Mouse (Mus musculus): ENCODE measurements around the gene Lmbrd1.

DNA sequence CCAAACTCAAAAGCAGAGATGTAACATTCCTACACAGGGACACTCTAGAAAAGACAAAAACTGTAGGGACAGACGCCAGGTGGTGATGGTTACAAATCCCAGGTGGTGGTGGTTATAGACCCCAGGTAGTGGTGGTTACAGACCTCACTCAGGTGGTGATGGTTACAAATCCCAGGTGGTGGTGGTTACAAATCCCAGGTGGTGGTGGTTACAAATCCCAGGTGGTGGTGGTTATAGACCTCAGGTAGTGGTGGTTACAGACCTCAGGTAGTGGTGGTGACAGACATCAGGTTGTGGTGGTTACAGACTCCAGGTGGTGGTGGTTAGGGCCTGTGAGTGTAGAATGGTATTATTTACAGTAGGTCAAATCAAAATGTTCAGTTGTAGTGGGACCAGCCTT lies 5.5 kb downstream of the Lmbrd1 start:
- no peak for TF ChIP-seq CTCF (IDR thresholded peaks at IDR 0.05; ENCODE audit: control insufficient read depth, insufficient read depth, insufficient replicate concordance, low read depth, low read length)
- no peak for TF ChIP-seq POLR2A (IDR thresholded peaks at IDR 0.05; ENCODE audit: control insufficient read depth, low read depth, low read length)

Measured in testis, adult 2 months (tissue).